Mouse (Mus musculus): ENCODE data around the gene Ccl7.

Gene Ccl7

GRCm38 (mm10) chr11:82045471-82045870, at the start of gene Ccl7:
Gene Ccl7, plus strand, starts transcription at chr11:82045712.
- no peak for DNase-seq (ENCODE audit: low read depth, low spot score)

- peak; percentile 73 for DNase-seq (ENCODE audit: low read depth, low spot score)
Measured at GRCm38 (mm10) chr11:81996172-81996841, 49.2 kb upstream of the Ccl7 start.

- no peak for DNase-seq (ENCODE audit: low read depth, low spot score)
Measured at GRCm38 (mm10) chr11:81997085-81997484, 48.4 kb upstream of the Ccl7 start.

GRCm38 (mm10) chr11:81998646-81999045, 46.9 kb upstream of the Ccl7 start:
- no peak for DNase-seq (ENCODE audit: low read depth, low spot score)

GRCm38 (mm10) chr11:81999469-81999868, 46.0 kb upstream of the Ccl7 start:
- no peak for DNase-seq (ENCODE audit: low read depth, low spot score)

GRCm38 (mm10) chr11:82000581-82000980, 44.9 kb upstream of the Ccl7 start:
- no peak for DNase-seq (ENCODE audit: low read depth, low spot score)

- DNase-seq (ENCODE audit: low read depth, low spot score), result no peak
Measured at GRCm38 (mm10) chr11:82004810-82005209, 40.7 kb upstream of the Ccl7 start.

- no peak for DNase-seq (ENCODE audit: low read depth, low spot score)
Measured at GRCm38 (mm10) chr11:82006796-82007423, 38.6 kb upstream of the Ccl7 start.

GRCm38 (mm10) chr11:82010115-82010514, 35.4 kb upstream of the Ccl7 start:
- no peak for DNase-seq (ENCODE audit: low read depth, low spot score)

GRCm38 (mm10) chr11:82011411-82012193, 33.9 kb upstream of the Ccl7 start:
- no peak for DNase-seq (ENCODE audit: low read depth, low spot score)

- DNase-seq (ENCODE audit: low read depth, low spot score), result no peak
Measured at GRCm38 (mm10) chr11:82013756-82014155, 31.8 kb upstream of the Ccl7 start.

GRCm38 (mm10) chr11:82015066-82015465, 30.4 kb upstream of the Ccl7 start:
- DNase-seq (ENCODE audit: low read depth, low spot score), result no peak

GRCm38 (mm10) chr11:82016181-82016780, 29.2 kb upstream of the Ccl7 start:
- no peak for DNase-seq (ENCODE audit: low read depth, low spot score)

GRCm38 (mm10) chr11:82019389-82019788, 26.1 kb upstream of the Ccl7 start:
- DNase-seq (ENCODE audit: low read depth, low spot score), result no peak

GRCm38 (mm10) chr11:82019793-82020192, 25.7 kb upstream of the Ccl7 start:
- no peak for DNase-seq (ENCODE audit: low read depth, low spot score)

- DNase-seq (ENCODE audit: low read depth, low spot score), result no peak
Measured at GRCm38 (mm10) chr11:82021406-82021805, 24.1 kb upstream of the Ccl7 start.

GRCm38 (mm10) chr11:82022504-82023056, 22.9 kb upstream of the Ccl7 start:
- DNase-seq (ENCODE audit: low read depth, low spot score), result no peak

GRCm38 (mm10) chr11:82023769-82024168, 21.7 kb upstream of the Ccl7 start:
- no peak for DNase-seq (ENCODE audit: low read depth, low spot score)

- DNase-seq (ENCODE audit: low read depth, low spot score), result no peak
Measured at GRCm38 (mm10) chr11:82030171-82030570, 15.3 kb upstream of the Ccl7 start.

GRCm38 (mm10) chr11:82032136-82032535, 13.4 kb upstream of the Ccl7 start:
- DNase-seq (ENCODE audit: low read depth, low spot score), result no peak

GRCm38 (mm10) chr11:82032678-82033344, 12.7 kb upstream of the Ccl7 start:
- DNase-seq (ENCODE audit: low read depth, low spot score), result no peak
